Comparison of ENCODE assay signal across 9 mouse cellular contexts in the genomic region with DNA sequence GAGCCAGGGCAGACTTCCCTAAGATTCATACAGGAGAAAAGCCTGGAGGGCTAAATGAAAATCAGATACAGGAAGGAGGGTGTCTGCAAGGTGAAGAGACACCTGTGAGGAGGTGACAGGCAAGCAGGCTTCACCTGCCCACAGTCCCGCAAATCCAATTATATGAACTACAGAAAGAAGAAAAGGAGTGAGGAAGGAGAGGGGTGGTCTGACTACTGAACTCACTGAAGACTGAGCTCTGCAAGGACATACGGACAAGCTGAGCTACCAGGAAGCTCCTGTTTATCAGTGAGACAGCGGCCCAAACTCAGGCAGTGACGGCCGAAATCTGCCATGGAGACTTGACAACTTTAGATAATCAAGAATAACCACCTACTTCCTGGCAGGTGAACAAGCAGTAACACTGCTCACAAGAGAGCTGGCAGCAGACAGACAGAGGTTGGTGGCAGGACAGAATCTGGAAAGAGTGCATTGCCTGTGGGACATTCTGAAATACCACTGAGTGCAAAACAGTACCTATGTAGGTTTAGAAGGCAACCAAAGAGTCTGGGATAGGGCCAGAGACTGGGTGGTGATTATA. TPM values are rescaled to one million over a fixed set of nuclear protein-coding genes. Genes with fewer than 3 reads are reported as not detected.
DNase-seq lines count a peak whose midpoint lies in the region; ATAC-seq and TF ChIP-seq lines count a peak whose summit lies in the region.
"Had no signal": no experiment of that assay in that cellular context is flagged by ENCODE, and none has a peak within 500 bp of the region (broad histone marks: within the 10 kb centered on the region; RNA-seq: fewer than 3 reads in every experiment).

No protein-coding gene starts in this region.

- TF ChIP-seq EP300 in heart, postnatal 0 days (IDR thresholded peaks at IDR 0.05; ENCODE audit: low read depth), result no peak

- peak; percentile 62 for DNase-seq in cerebellum, adult 9-10 months
- peak; percentile 33 to 46 for DNase-seq in cerebellum, postnatal 14 days
- DNase-seq in heart, postnatal 0 days (ENCODE audit: low spot score), result no peak
- no peak for DNase-seq in adipocyte (ENCODE audit: low spot score)
- DNase-seq in kidney, postnatal 14 days, result no peak
- no peak for DNase-seq in left cerebral cortex, adult 18-20 months (ENCODE audit: low spot score in 2 of 2)

- peak overlapping the region; percentile 79 for H3K27ac ChIP-seq in heart, postnatal 0 days (ENCODE audit: low read depth)
- H3K27ac ChIP-seq: limb, embryonic 15.5 days had no signal

- H3K27me3 ChIP-seq in heart, postnatal 0 days (ENCODE audit: control insufficient read depth, insufficient read depth, low read length), result no peaks in the 10 kb centered on the region
- H3K27me3 ChIP-seq: limb, embryonic 15.5 days had no signal

- H3K9me3 ChIP-seq in heart, postnatal 0 days (replicated peaks; ENCODE audit: control insufficient read depth, low read length), result no peaks in the 10 kb centered on the region
- H3K9me3 ChIP-seq: limb, embryonic 15.5 days had no signal

- 25% methylated on average over 5 of the region's 5 CpGs for WGBS in heart, postnatal 0 days

- no peak for TF ChIP-seq CTCF in heart, postnatal 0 days (IDR thresholded peaks at IDR 0.05; ENCODE audit: low read depth)

- H3K4me2 ChIP-seq in heart, postnatal 0 days (ENCODE audit: low read depth, low read length), result peak overlapping the region; percentile 52
- H3K4me2 ChIP-seq: limb, embryonic 15.5 days had no signal

- ATAC-seq in cerebellum, adult (ENCODE audit: insufficient number of reproducible peaks, low FRiP score, low TSS enrichment), result no peak
- no peak for ATAC-seq in heart, postnatal 0 days (ENCODE audit: insufficient read depth, low read depth)
- peak; percentile 45 for ATAC-seq in megakaryocyte-erythroid progenitor cell, adult 5-6 weeks (replicated peaks; ENCODE audit: low FRiP score, low TSS enrichment, poor library complexity, severe bottlenecking)

- no peaks in the 10 kb centered on the region for H3K36me3 ChIP-seq in heart, postnatal 0 days (replicated peaks; ENCODE audit: control insufficient read depth, insufficient read depth, low read length)
- H3K36me3 ChIP-seq: limb, embryonic 15.5 days had no signal

- H3K9ac ChIP-seq in heart, postnatal 0 days (replicated peaks; ENCODE audit: low read depth, low read length), result peak overlapping the region; percentile 33
- H3K9ac ChIP-seq: limb, embryonic 15.5 days had no signal

- peak overlapping the region; percentile 23 for H3K4me3 ChIP-seq in heart, postnatal 0 days (ENCODE audit: low read depth, low read length)
- H3K4me3 ChIP-seq: limb, embryonic 15.5 days had no signal

- peaks cover 51% of the 10 kb centered on the region for H3K4me1 ChIP-seq in heart, postnatal 0 days (ENCODE audit: control insufficient read depth, insufficient read depth)

RNA-seq across cellular contexts. Expression of a gene that starts 5.4 kb away (rescaled TPM):
- total RNA-seq in heart, postnatal 0 days (2014; rRNA removed; ENCODE audit: low replicate concordance), result 66.7 and 77.3 TPM in 2 replicates
- 10.1 and 11.4 TPM in 2 replicates for polyA plus RNA-seq in heart, postnatal 0 days (2015; fragmentation: Nextera tagmentation; extraction: Ambion mirVana)
- 54.8 and 57.8 TPM in 2 replicates for total RNA-seq in megakaryocyte-erythroid progenitor cell, adult 5-6 weeks (2014; fragmentation: Nextera tagmentation)
- total RNA-seq in megakaryocyte-erythroid progenitor cell, adult 5-6 weeks (2017), result 28.3 and 32.9 TPM in 2 replicates
- 100 to 1,000 TPM; 263 to 268 TPM for total RNA-seq in left cerebral cortex, adult 18-20 months (2021)

Comparison
In these comparisons a context has a peak if more than half of its experiments do, and no peak if none do; other contexts are left out.
1. DNase-seq: peak in cerebellum, adult 9-10 months (single experiment) and cerebellum, postnatal 14 days (2 of 2); none in heart, postnatal 0 days (single experiment), adipocyte (single experiment), kidney, postnatal 14 days (single experiment) and left cerebral cortex, adult 18-20 months (0 of 2).